Mouse (Mus musculus): ENCODE data around the gene V1rd19. TPM values are rescaled to one million over a fixed set of nuclear protein-coding genes. Genes with fewer than 3 reads are reported as not detected.

The V1rd19 gene
- polyA plus RNA-seq (2021; fragmentation: Nextera tagmentation) = not detected in 2 replicates
- long read RNA-seq, experiment 1 = 0 reads
- long read RNA-seq, experiment 2 = 0 reads

DNA sequence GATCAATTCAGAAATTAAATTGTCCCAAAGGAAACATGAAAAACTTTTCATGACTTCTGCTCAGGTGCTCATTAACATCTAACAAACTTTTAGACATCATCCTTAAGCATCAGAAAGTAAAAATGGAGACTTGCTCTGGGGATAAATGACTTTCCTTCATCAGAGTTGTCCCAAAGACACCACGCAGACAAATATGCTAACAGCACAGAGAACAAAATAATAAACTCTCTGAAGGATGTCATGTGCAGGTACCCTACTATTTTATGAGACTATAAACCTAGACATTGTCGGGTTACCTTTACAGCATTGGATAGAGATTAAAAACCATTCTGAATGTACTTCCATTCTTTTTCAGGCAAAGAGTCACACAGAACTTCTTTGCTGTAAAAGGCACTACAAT is at the start of gene V1rd19:
TSS of gene V1rd19 (plus strand) at position 301 of the 400 bp plus-strand sequence.

GRCm38 (mm10) chr7:23974315-23974714 is 27.2 kb upstream of the V1rd19 start, which contains the start of gene Vmn1r181:
Gene Vmn1r181, plus strand, starts transcription at chr7:23974615.

DNA sequence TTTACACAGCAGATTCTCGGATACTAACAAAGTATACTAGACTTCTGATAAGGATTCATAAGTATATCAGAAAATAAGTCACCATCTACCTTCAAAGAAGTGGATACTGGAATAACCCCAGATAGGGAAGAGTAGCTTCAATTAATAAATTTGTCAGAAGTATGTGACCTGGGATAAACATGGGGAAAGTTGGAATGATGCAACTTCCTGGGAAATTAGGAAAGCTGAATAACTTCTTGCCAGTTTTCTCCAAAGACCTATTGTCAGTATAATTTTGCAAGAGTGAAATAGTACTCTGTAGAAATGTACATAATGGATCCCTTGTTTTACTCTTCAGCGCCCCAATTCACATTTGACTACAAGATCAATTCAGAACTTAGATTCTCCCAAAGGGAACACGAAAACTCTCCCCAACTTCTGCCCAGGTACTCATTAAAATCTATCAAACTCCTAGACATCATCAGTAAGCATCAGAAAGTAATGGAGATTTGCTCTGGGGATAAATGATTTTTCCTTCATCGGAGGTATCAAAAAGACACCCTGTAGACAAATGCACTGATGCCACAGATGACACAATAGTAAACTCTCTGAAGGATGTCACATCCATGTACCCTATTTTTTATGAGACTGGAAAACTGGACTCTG is 51.3 kb downstream of the V1rd19 start, which contains the start of gene Vmn1r183:
TSS of gene Vmn1r183 (plus strand) at position 595 of the 645 bp plus-strand sequence.

Other genes starting within 250 kb of the V1rd19 start
- not detected in 2 replicates for gene Vmn1r174, start 249.4 kb upstream of the V1rd19 start, polyA plus RNA-seq (2021; fragmentation: Nextera tagmentation)
- not detected in 2 replicates for gene Vmn1r175, start 191.0 kb upstream of the V1rd19 start, polyA plus RNA-seq (2021; fragmentation: Nextera tagmentation)
- not detected in 2 replicates for gene Vmn1r176, start 164.3 kb upstream of the V1rd19 start, polyA plus RNA-seq (2021; fragmentation: Nextera tagmentation)
- not detected in 2 replicates for gene Vmn1r177, start 135.2 kb upstream of the V1rd19 start, polyA plus RNA-seq (2021; fragmentation: Nextera tagmentation)
- not detected in 2 replicates for gene Vmn1r178, start 109.7 kb upstream of the V1rd19 start, polyA plus RNA-seq (2021; fragmentation: Nextera tagmentation)
- 0.03 TPM in 1 of 2 replicates, not detected in the other for gene Vmn1r179, start 74.7 kb upstream of the V1rd19 start, polyA plus RNA-seq (2021; fragmentation: Nextera tagmentation)
- gene Vmn1r180, start 51.1 kb upstream of the V1rd19 start, polyA plus RNA-seq (2021; fragmentation: Nextera tagmentation) = not detected in 2 replicates
- not detected in 2 replicates for gene Vmn1r181, start 27.1 kb upstream of the V1rd19 start, polyA plus RNA-seq (2021; fragmentation: Nextera tagmentation)
- gene Vmn1r183, start 51.6 kb downstream of the V1rd19 start, polyA plus RNA-seq (2021; fragmentation: Nextera tagmentation) = not detected in 2 replicates
- 24.4 and 27.1 TPM in 2 replicates for gene Zfp180, start 80.2 kb downstream of the V1rd19 start, polyA plus RNA-seq (2021; fragmentation: Nextera tagmentation)
- gene Zfp112, start 110.6 kb downstream of the V1rd19 start, polyA plus RNA-seq (2021; fragmentation: Nextera tagmentation) = 2.7 and 3.6 TPM in 2 replicates
- 12.2 and 13.5 TPM in 2 replicates for gene Zfp235, start 132.5 kb downstream of the V1rd19 start, polyA plus RNA-seq (2021; fragmentation: Nextera tagmentation)
- 0.93 and 0.98 TPM in 2 replicates for gene Zfp114, start 173.4 kb downstream of the V1rd19 start, polyA plus RNA-seq (2021; fragmentation: Nextera tagmentation)
- gene Zfp111, start 209.8 kb downstream of the V1rd19 start, polyA plus RNA-seq (2021; fragmentation: Nextera tagmentation) = 1.6 TPM in 2 replicates
- gene Zfp109, start 235.9 kb downstream of the V1rd19 start, polyA plus RNA-seq (2021; fragmentation: Nextera tagmentation) = 4.4 and 4.6 TPM in 2 replicates